Mouse (Mus musculus): Measurements from ENCODE around the gene Olfr48.

Olfr48 gene

DNA sequence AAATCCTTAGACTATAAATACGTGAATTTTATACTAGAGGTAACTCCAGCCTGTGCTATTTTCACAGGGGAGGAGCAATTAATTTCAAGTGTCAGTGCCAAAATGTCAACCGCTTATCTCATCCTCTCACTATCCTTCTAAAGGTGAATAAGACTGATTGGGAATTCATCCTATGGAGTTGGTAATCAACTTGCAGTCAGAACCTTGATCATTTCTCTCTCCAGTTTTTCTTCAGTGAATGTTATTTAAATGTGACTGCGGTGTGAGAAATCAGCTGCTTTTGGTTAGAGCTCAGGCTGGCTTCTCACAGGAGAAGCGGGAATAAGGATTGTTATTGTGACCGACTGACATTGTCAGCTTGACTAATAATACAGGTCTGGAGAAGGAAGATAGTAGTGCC, at the start of gene Olfr48:
Gene Olfr48, minus strand, starts transcription at position 101 of the 400 bp plus-strand sequence.
- in situ Hi-C loops (cut with MboI; ENCODE audit: unreplicated experiment in 2 of 2), result no loop called here

- in situ Hi-C loops (cut with MboI; ENCODE audit: unreplicated experiment in 2 of 2), result no loop called here
Measured at GRCm38 (mm10) chr2:89878137-89878536, 30.1 kb upstream of the Olfr48 start, which contains the start of gene Olfr1257. Gene Olfr1257 (plus strand): TSS chr2:89878437.

- in situ Hi-C loops (cut with MboI; ENCODE audit: unreplicated experiment in 2 of 2), result no loop called here
Measured at GRCm38 (mm10) chr2:89849230-89849629, 1.2 kb upstream of the Olfr48 start.

- in situ Hi-C loops (cut with MboI; ENCODE audit: unreplicated experiment in 2 of 2), result no loop called here
Measured at GRCm38 (mm10) chr2:89841455-89841854, 6.5 kb downstream of the Olfr48 start, which contains the start of gene Olfr1256. Gene Olfr1256 (minus strand): TSS chr2:89841555.

GRCm38 (mm10) chr2:89820216-89820615, 27.8 kb downstream of the Olfr48 start:
- in situ Hi-C loops (cut with MboI; ENCODE audit: unreplicated experiment in 2 of 2), result no loop called here

DNA sequence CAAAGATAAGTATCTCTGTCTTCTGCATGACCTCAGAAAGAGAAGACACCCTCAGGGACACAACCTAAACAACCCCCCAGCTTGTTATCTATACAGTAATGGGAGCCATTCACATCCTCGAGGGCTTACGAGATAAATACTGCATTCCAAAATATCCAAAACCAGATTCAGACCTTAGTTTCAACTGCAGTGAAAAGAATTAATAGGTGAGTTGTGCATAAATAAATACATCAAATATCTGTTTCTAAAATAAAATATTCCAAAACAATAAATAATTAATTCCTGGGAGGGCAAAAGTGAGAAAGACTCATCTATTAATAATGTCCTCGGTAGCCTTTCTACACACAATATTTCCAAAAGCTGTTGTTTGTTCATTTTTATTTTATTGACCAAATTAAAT, 36.3 kb downstream of the Olfr48 start, which contains the start of gene Olfr1255:
Gene Olfr1255, plus strand, starts transcription at position 301 of the 400 bp plus-strand sequence.
- in situ Hi-C loops (cut with MboI; ENCODE audit: unreplicated experiment in 2 of 2), result no loop called here

DNA sequence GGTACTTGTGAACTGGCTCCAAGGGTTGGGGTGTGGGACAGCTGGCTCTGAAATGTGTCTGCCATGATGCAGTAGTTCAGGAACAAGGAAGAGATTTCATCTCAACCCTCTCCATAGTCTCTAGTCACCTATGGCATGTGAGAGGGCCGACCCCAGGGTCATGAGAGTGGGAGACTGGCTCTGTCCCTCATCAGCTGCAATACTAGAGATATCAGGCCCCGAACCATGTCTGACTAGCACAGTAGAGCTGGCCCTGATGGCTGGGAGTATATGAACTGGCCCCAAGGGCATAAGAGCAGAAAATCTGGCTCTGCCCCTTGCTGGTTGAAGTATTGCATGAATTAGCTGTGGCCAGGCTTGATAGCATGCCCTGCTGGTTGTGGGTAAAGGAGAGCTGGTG, 37.3 kb downstream of the Olfr48 start:
- in situ Hi-C loops (cut with MboI; ENCODE audit: unreplicated experiment in 2 of 2), result no loop called here

DNA sequence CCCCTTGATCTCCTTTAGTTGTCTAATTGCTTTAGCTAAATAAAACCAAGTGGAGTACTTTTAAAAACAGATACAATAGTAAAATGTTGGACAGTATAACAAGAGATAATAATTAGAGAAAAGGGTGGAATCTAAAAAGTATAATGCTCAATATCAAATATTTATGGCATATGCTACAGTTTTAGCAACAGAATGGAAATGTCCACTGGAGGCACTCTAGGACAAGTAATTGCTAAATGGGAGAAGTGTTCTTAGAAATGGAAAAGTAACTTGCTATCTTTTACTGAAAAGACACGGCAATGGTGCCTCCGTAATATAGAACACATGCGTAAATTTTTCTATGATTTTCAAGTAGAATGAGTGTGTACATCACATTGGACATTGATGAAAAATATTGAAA, 48.4 kb downstream of the Olfr48 start:
- in situ Hi-C loops (cut with MboI; ENCODE audit: unreplicated experiment in 2 of 2), result no loop called here

DNA sequence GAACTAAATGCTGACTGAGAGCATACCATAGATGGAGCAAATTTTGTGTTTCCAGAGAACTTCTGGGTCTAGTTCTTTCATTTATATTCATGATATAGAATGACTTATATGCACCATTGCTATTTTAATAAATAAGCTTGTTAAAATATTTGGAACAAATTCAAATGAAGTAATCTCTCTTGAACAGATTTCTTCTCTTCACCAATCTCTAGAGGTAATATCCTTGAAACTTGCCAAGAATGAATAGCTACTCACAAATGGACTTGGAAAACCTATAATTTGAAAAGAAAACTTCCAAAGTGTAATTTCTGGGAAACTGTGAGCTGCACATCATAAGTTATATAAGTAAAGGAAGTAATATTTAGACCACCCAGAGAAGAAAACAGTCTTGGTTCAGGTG, 54.5 kb downstream of the Olfr48 start, which contains the start of gene Olfr1254:
Gene Olfr1254, minus strand, starts transcription at position 101 of the 400 bp plus-strand sequence.
- in situ Hi-C loops (cut with MboI; ENCODE audit: unreplicated experiment in 2 of 2), result no loop called here

Data from v-Abl transformed pro-B cells (cell line).